Mouse (Mus musculus): ENCODE measurements at regions not wholly inside any gene's neighbourhood (a gene's known extent, or its start where the extent isn't known, plus 50 kb on each side); places are given as distances from the start of the nearest gene placed in this dataset.
"Not testable (repeated sequence)": the region's sequence is repeated elsewhere in the genome, so short reads cannot be mapped to it uniquely, and the experiment has no call there.

- Histone ChIP-seq H3K9me3 (replicated peaks; ENCODE audit: control insufficient read depth, low read length) (no peaks in the 10 kb centered on the region), H3K4me2 (ENCODE audit: low read depth, low read length) (no peak overlapping the region), H3K27me3 (ENCODE audit: control insufficient read depth, insufficient read depth, low read depth, low read length) (no peaks in the 10 kb centered on the region), H3K4me1 (ENCODE audit: control insufficient read depth, low read depth, low read length) (no peaks in the 10 kb centered on the region), H3K4me3 (ENCODE audit: low read depth, low read length) (no peak overlapping the region), H3K27ac (ENCODE audit: low read length) (no peak overlapping the region), H3K36me3 (ENCODE audit: control insufficient read depth, insufficient read depth) (no peaks in the 10 kb centered on the region), H3K9ac (ENCODE audit: low read depth, low read length) (no peak overlapping the region)
- 27% methylated on average over 1 of the region's 1 CpGs for WGBS (ENCODE audit: insufficient replicate concordance)
- no peak for ATAC-seq (ENCODE audit: low read depth)
Observed at GRCm38 (mm10) chr10:99358256-99358655, 95.2 kb downstream of the Dusp6 start.

GRCm38 (mm10) chr10:99359439-99359866, 96.4 kb downstream of the Dusp6 start:
- 46% methylated on average over 2 of the region's 2 CpGs for WGBS (ENCODE audit: insufficient replicate concordance)
- no peaks in the 10 kb centered on the region for H3K4me1 ChIP-seq (ENCODE audit: control insufficient read depth, low read depth, low read length)
- H3K27ac ChIP-seq (ENCODE audit: low read length) = no peak overlapping the region
- no peaks in the 10 kb centered on the region for H3K27me3 ChIP-seq (ENCODE audit: control insufficient read depth, insufficient read depth, low read depth, low read length)
- H3K4me3 ChIP-seq (ENCODE audit: low read depth, low read length) = no peak overlapping the region
- ATAC-seq (ENCODE audit: low read depth) = no peak
- no peaks in the 10 kb centered on the region for H3K9me3 ChIP-seq (replicated peaks; ENCODE audit: control insufficient read depth, low read length)
- H3K9ac ChIP-seq (ENCODE audit: low read depth, low read length) = no peak overlapping the region
- H3K36me3 ChIP-seq (ENCODE audit: control insufficient read depth, insufficient read depth) = no peaks in the 10 kb centered on the region
- no peak overlapping the region for H3K4me2 ChIP-seq (ENCODE audit: low read depth, low read length)

- ATAC-seq (ENCODE audit: low read depth); H3K27me3 ChIP-seq (ENCODE audit: control insufficient read depth, insufficient read depth, low read depth, low read length); H3K27ac ChIP-seq (ENCODE audit: low read length); H3K4me2 ChIP-seq (ENCODE audit: low read depth, low read length); H3K9me3 ChIP-seq (replicated peaks; ENCODE audit: control insufficient read depth, low read length); H3K4me1 ChIP-seq (ENCODE audit: control insufficient read depth, low read depth, low read length); H3K36me3 ChIP-seq (ENCODE audit: control insufficient read depth, insufficient read depth); H3K4me3 ChIP-seq (ENCODE audit: low read depth, low read length); H3K9ac ChIP-seq (ENCODE audit: low read depth, low read length): not testable (repeated sequence)
- 45% methylated on average over 10 of the region's 10 CpGs for WGBS (ENCODE audit: insufficient replicate concordance)
Observed at GRCm38 (mm10) chr10:99360601-99361000, 97.6 kb downstream of the Dusp6 start.

- Histone ChIP-seq H3K4me1 (ENCODE audit: control insufficient read depth, low read depth, low read length) (no peaks in the 10 kb centered on the region), H3K27ac (ENCODE audit: low read length) (no peak overlapping the region), H3K36me3 (ENCODE audit: control insufficient read depth, insufficient read depth) (no peaks in the 10 kb centered on the region), H3K9ac (ENCODE audit: low read depth, low read length) (no peak overlapping the region), H3K9me3 (replicated peaks; ENCODE audit: control insufficient read depth, low read length) (no peaks in the 10 kb centered on the region), H3K4me2 (ENCODE audit: low read depth, low read length) (no peak overlapping the region), H3K4me3 (ENCODE audit: low read depth, low read length) (no peak overlapping the region), H3K27me3 (ENCODE audit: control insufficient read depth, insufficient read depth, low read depth, low read length) (no peaks in the 10 kb centered on the region)
- no peak for ATAC-seq (ENCODE audit: low read depth)
- WGBS (ENCODE audit: insufficient replicate concordance) = 74% methylated on average over 7 of the region's 7 CpGs
Observed at GRCm38 (mm10) chr10:99366162-99366561, 103.1 kb downstream of the Dusp6 start.

- Histone ChIP-seq H3K36me3 (ENCODE audit: control insufficient read depth, insufficient read depth) (no peaks in the 10 kb centered on the region), H3K27me3 (ENCODE audit: control insufficient read depth, insufficient read depth, low read depth, low read length) (no peaks in the 10 kb centered on the region), H3K9me3 (replicated peaks; ENCODE audit: control insufficient read depth, low read length) (no peaks in the 10 kb centered on the region), H3K9ac (ENCODE audit: low read depth, low read length) (no peak overlapping the region), H3K4me1 (ENCODE audit: control insufficient read depth, low read depth, low read length) (no peaks in the 10 kb centered on the region), H3K4me2 (ENCODE audit: low read depth, low read length) (no peak overlapping the region), H3K27ac (ENCODE audit: low read length) (no peak overlapping the region), H3K4me3 (ENCODE audit: low read depth, low read length) (no peak overlapping the region)
- ATAC-seq (ENCODE audit: low read depth) = no peak
- 51% methylated on average over 6 of the region's 6 CpGs for WGBS (ENCODE audit: insufficient replicate concordance)
Observed at GRCm38 (mm10) chr10:99367757-99368156, 104.7 kb downstream of the Dusp6 start.

GRCm38 (mm10) chr10:99375101-99375500, 112.1 kb downstream of the Dusp6 start:
- H3K27me3 ChIP-seq (ENCODE audit: control insufficient read depth, insufficient read depth, low read depth, low read length) = no peaks in the 10 kb centered on the region
- 45% methylated on average over 5 of the region's 5 CpGs for WGBS (ENCODE audit: insufficient replicate concordance)
- no peak overlapping the region for H3K4me2 ChIP-seq (ENCODE audit: low read depth, low read length)
- no peaks in the 10 kb centered on the region for H3K36me3 ChIP-seq (ENCODE audit: control insufficient read depth, insufficient read depth)
- H3K27ac ChIP-seq (ENCODE audit: low read length) = no peak overlapping the region
- no peaks in the 10 kb centered on the region for H3K9me3 ChIP-seq (replicated peaks; ENCODE audit: control insufficient read depth, low read length)
- H3K4me3 ChIP-seq (ENCODE audit: low read depth, low read length) = no peak overlapping the region
- H3K4me1 ChIP-seq (ENCODE audit: control insufficient read depth, low read depth, low read length) = no peaks in the 10 kb centered on the region
- no peak overlapping the region for H3K9ac ChIP-seq (ENCODE audit: low read depth, low read length)
- ATAC-seq (ENCODE audit: low read depth) = no peak

GRCm38 (mm10) chr10:99376430-99376829, 113.4 kb downstream of the Dusp6 start:
- H3K4me3 ChIP-seq (ENCODE audit: low read depth, low read length) = no peak overlapping the region
- no peak overlapping the region for H3K27ac ChIP-seq (ENCODE audit: low read length)
- ATAC-seq (ENCODE audit: low read depth) = no peak
- H3K4me2 ChIP-seq (ENCODE audit: low read depth, low read length) = no peak overlapping the region
- 72% methylated on average over 8 of the region's 8 CpGs for WGBS (ENCODE audit: insufficient replicate concordance)
- no peaks in the 10 kb centered on the region for H3K4me1 ChIP-seq (ENCODE audit: control insufficient read depth, low read depth, low read length)
- no peak overlapping the region for H3K9ac ChIP-seq (ENCODE audit: low read depth, low read length)
- H3K36me3 ChIP-seq (ENCODE audit: control insufficient read depth, insufficient read depth) = no peaks in the 10 kb centered on the region
- no peaks in the 10 kb centered on the region for H3K9me3 ChIP-seq (replicated peaks; ENCODE audit: control insufficient read depth, low read length)
- no peaks in the 10 kb centered on the region for H3K27me3 ChIP-seq (ENCODE audit: control insufficient read depth, insufficient read depth, low read depth, low read length)

- Histone ChIP-seq H3K4me2 (ENCODE audit: low read depth, low read length) (no peak overlapping the region), H3K4me3 (ENCODE audit: low read depth, low read length) (no peak overlapping the region), H3K27me3 (ENCODE audit: control insufficient read depth, insufficient read depth, low read depth, low read length) (no peaks in the 10 kb centered on the region), H3K36me3 (ENCODE audit: control insufficient read depth, insufficient read depth) (no peaks in the 10 kb centered on the region), H3K9me3 (replicated peaks; ENCODE audit: control insufficient read depth, low read length) (no peaks in the 10 kb centered on the region), H3K27ac (ENCODE audit: low read length) (no peak overlapping the region), H3K9ac (ENCODE audit: low read depth, low read length) (no peak overlapping the region), H3K4me1 (ENCODE audit: control insufficient read depth, low read depth, low read length) (no peaks in the 10 kb centered on the region)
- WGBS (ENCODE audit: insufficient replicate concordance) = 62% methylated on average over 4 of the region's 4 CpGs
- ATAC-seq (ENCODE audit: low read depth) = no peak
Observed at GRCm38 (mm10) chr10:99377548-99377947, 114.5 kb downstream of the Dusp6 start.

- Histone ChIP-seq H3K9me3 (replicated peaks; ENCODE audit: control insufficient read depth, low read length) (no peaks in the 10 kb centered on the region), H3K36me3 (ENCODE audit: control insufficient read depth, insufficient read depth) (no peaks in the 10 kb centered on the region), H3K4me3 (ENCODE audit: low read depth, low read length) (no peak overlapping the region), H3K27me3 (ENCODE audit: control insufficient read depth, insufficient read depth, low read depth, low read length) (no peaks in the 10 kb centered on the region), H3K27ac (ENCODE audit: low read length) (no peak overlapping the region), H3K9ac (ENCODE audit: low read depth, low read length) (no peak overlapping the region), H3K4me1 (ENCODE audit: control insufficient read depth, low read depth, low read length) (no peaks in the 10 kb centered on the region), H3K4me2 (ENCODE audit: low read depth, low read length) (no peak overlapping the region)
- WGBS (ENCODE audit: insufficient replicate concordance) = 38% methylated on average over 1 of the region's 1 CpGs
- ATAC-seq (ENCODE audit: low read depth) = no peak
Observed at GRCm38 (mm10) chr10:99379156-99379555, 116.1 kb downstream of the Dusp6 start.

- H3K4me3 ChIP-seq (ENCODE audit: low read depth, low read length) = no peak overlapping the region
- 47% methylated on average over 4 of the region's 4 CpGs for WGBS (ENCODE audit: insufficient replicate concordance)
- H3K9ac ChIP-seq (ENCODE audit: low read depth, low read length) = no peak overlapping the region
Observed at GRCm38 (mm10) chr10:99380170-99380569, 117.1 kb downstream of the Dusp6 start.

More at GRCm38 (mm10) chr10:99380170-99380569, 117.1 kb downstream of the Dusp6 start:
- Histone ChIP-seq H3K36me3 (ENCODE audit: control insufficient read depth, insufficient read depth) (no peaks in the 10 kb centered on the region), H3K27me3 (ENCODE audit: control insufficient read depth, insufficient read depth, low read depth, low read length) (no peaks in the 10 kb centered on the region), H3K9me3 (replicated peaks; ENCODE audit: control insufficient read depth, low read length) (no peaks in the 10 kb centered on the region), H3K27ac (ENCODE audit: low read length) (no peak overlapping the region), H3K4me2 (ENCODE audit: low read depth, low read length) (no peak overlapping the region), H3K4me1 (ENCODE audit: control insufficient read depth, low read depth, low read length) (no peaks in the 10 kb centered on the region)
- ATAC-seq (ENCODE audit: low read depth) = no peak

Measured in liver, embryonic 16.5 days (tissue).